Mouse (Mus musculus) midbrain, embryonic 10.5 days (tissue): ENCODE results near the gene Gli3. TPM values are rescaled to one million over a fixed set of nuclear protein-coding genes. Genes with fewer than 3 reads are reported as not detected.

Source experiments
- DNase-seq: peaks from one replicate; pipeline ENCODE4 v3.0.0-alpha.2; 2017; ENCODE audit warnings: low spot score
- H3K27ac ChIP-seq: fragments of 300-500 bp; sonication (generic); replicated peaks from 2 replicates; pipeline ENCODE4 v1.5.1; 2016; ENCODE audit warnings: mild to moderate bottlenecking
- H3K27me3 ChIP-seq: fragments of 300-500 bp; sonication (generic); 2 replicates; pipeline ENCODE4 v1.6.1; 2016; ENCODE audit warnings: low read depth, mild to moderate bottlenecking; ENCODE audit not compliant: poor library complexity, severe bottlenecking
- H3K36me3 ChIP-seq: fragments of 300-500 bp; sonication (generic); 2 replicates; pipeline ENCODE4 v1.6.1; 2016; ENCODE audit warnings: mild to moderate bottlenecking, moderate library complexity
- H3K4me1 ChIP-seq: fragments of 300-500 bp; sonication (generic); 2 replicates; pipeline ENCODE4 v1.6.1; 2016
- H3K4me3 ChIP-seq: fragments of 300-500 bp; sonication (generic); 2 replicates; pipeline ENCODE4 v1.5.1; 2016; ENCODE audit warnings: mild to moderate bottlenecking, moderate library complexity
- H3K9me3 ChIP-seq: fragments of 300-500 bp; sonication (generic); replicated peaks from 2 replicates; pipeline ENCODE4 v1.6.1; 2016; ENCODE audit warnings: mild to moderate bottlenecking
- WGBS: fragments of 180-500 bp; shearing (Covaris S2); methylation state at CpG from one replicate; pipeline ENCODE4 v1.1.7; 2016; 5-methylcytosine and 5-hydroxymethylcytosine counted together
- polyA plus RNA-seq: library from polyadenylated mRNA; unstranded; fragments of >200 nt; fragmentation: Nextera tagmentation; extraction: Ambion mirVana; gene quantifications from 2 replicates; pipeline ENCODE4 v1.2.1, GENCODE M21; 2016

The Gli3 gene
- polyA plus RNA-seq, 1 experiment from 2014 or later, result 33.5 TPM

GRCm38 (mm10) chr13:15624490-15625353 lies 161.7 kb downstream of the Gli3 start:
- peak overlapping the region; percentile 63 for H3K27ac ChIP-seq
- H3K4me1 ChIP-seq, result peaks cover 68% of the 10 kb centered on the region
- H3K4me3 ChIP-seq, result no peak overlapping the region
- peaks cover 83% of the 10 kb centered on the region for H3K27me3 ChIP-seq
- no peak for DNase-seq
- 14% methylated on average over 8 of the region's 8 CpGs for WGBS
- H3K36me3 ChIP-seq, result 0 out of 2 replicates have a peak, but pooled peaks cover 3% of the 10 kb centered on the region
- H3K9me3 ChIP-seq, result no peaks in the 10 kb centered on the region

- no peaks in the 10 kb centered on the region for H3K4me1 ChIP-seq
- H3K36me3 ChIP-seq, result peaks cover 48% of the 10 kb centered on the region
- peaks cover 8% of the 10 kb centered on the region; the same call in 1 of the 2 replicates for H3K27me3 ChIP-seq
- no peak overlapping the region for H3K27ac ChIP-seq
- H3K4me3 ChIP-seq, result no peak overlapping the region
- no peaks in the 10 kb centered on the region for H3K9me3 ChIP-seq
- WGBS, result 97% methylated on average over 1 of the region's 1 CpGs
- no peak for DNase-seq
Observed at GRCm38 (mm10) chr13:15641548-15641947, 178.5 kb downstream of the Gli3 start.

- Histone ChIP-seq H3K27ac (no peak overlapping the region), H3K4me1 (peaks cover 6% of the 10 kb centered on the region), H3K4me3 (no peak overlapping the region), H3K9me3 (no peaks in the 10 kb centered on the region), H3K36me3 (peaks cover 62% of the 10 kb centered on the region), H3K27me3 (no peaks in the 10 kb centered on the region)
- 93% methylated on average over 5 of the region's 5 CpGs for WGBS
- no peak for DNase-seq
Observed at GRCm38 (mm10) chr13:15660502-15660901, 197.5 kb downstream of the Gli3 start.

- no peak overlapping the region for H3K4me3 ChIP-seq
- H3K36me3 ChIP-seq, result peaks cover 73% of the 10 kb centered on the region
- H3K9me3 ChIP-seq, result no peaks in the 10 kb centered on the region
- DNase-seq, result no peak
- H3K27ac ChIP-seq, result no peak overlapping the region
- WGBS, result 69% methylated on average over 10 of the region's 10 CpGs
- no peaks in the 10 kb centered on the region for H3K27me3 ChIP-seq
- peaks cover 9% of the 10 kb centered on the region for H3K4me1 ChIP-seq
Observed at GRCm38 (mm10) chr13:15662375-15662774, 199.3 kb downstream of the Gli3 start.

- no peaks in the 10 kb centered on the region for H3K27me3 ChIP-seq
- H3K4me1 ChIP-seq, result peaks cover 9% of the 10 kb centered on the region
- 60% methylated on average over 7 of the region's 7 CpGs for WGBS
- no peaks in the 10 kb centered on the region for H3K9me3 ChIP-seq
- peaks cover 83% of the 10 kb centered on the region for H3K36me3 ChIP-seq
- DNase-seq, result no peak
- H3K27ac ChIP-seq, result no peak overlapping the region
- no peak overlapping the region for H3K4me3 ChIP-seq
Observed at GRCm38 (mm10) chr13:15664580-15665201, 201.7 kb downstream of the Gli3 start.

- no peak for DNase-seq
- Histone ChIP-seq H3K9me3 (no peaks in the 10 kb centered on the region), H3K4me1 (peaks cover 9% of the 10 kb centered on the region), H3K4me3 (no peak overlapping the region), H3K36me3 (peaks cover 80% of the 10 kb centered on the region), H3K27ac (no peak overlapping the region), H3K27me3 (no peaks in the 10 kb centered on the region)
- WGBS, result 92% methylated on average over 8 of the region's 8 CpGs
Observed at GRCm38 (mm10) chr13:15665514-15665913, 202.5 kb downstream of the Gli3 start.

- peaks cover 50% of the 10 kb centered on the region for H3K36me3 ChIP-seq
- peaks cover 4% of the 10 kb centered on the region; the same call in 1 of the 2 replicates for H3K4me1 ChIP-seq
- no peaks in the 10 kb centered on the region for H3K9me3 ChIP-seq
- DNase-seq, result no peak
- H3K27me3 ChIP-seq, result no peaks in the 10 kb centered on the region
- 86% methylated on average over 9 of the region's 9 CpGs for WGBS
- H3K27ac ChIP-seq, result no peak overlapping the region
- H3K4me3 ChIP-seq, result no peak overlapping the region
Observed at GRCm38 (mm10) chr13:15670144-15670961, 207.3 kb downstream of the Gli3 start.

- DNase-seq, result no peak
- H3K9me3 ChIP-seq, result no peaks in the 10 kb centered on the region
- H3K4me1 ChIP-seq, result no peaks in the 10 kb centered on the region
- peaks cover 45% of the 10 kb centered on the region for H3K36me3 ChIP-seq
- H3K27ac ChIP-seq, result no peak overlapping the region
- no peaks in the 10 kb centered on the region for H3K27me3 ChIP-seq
- 84% methylated on average over 4 of the region's 4 CpGs for WGBS
- no peak overlapping the region for H3K4me3 ChIP-seq
Observed at GRCm38 (mm10) chr13:15670962-15671313, 207.9 kb downstream of the Gli3 start.

- Histone ChIP-seq H3K27me3 (no peaks in the 10 kb centered on the region), H3K27ac (no peak overlapping the region), H3K36me3 (peaks cover 48% of the 10 kb centered on the region), H3K9me3 (no peaks in the 10 kb centered on the region), H3K4me1 (no peaks in the 10 kb centered on the region), H3K4me3 (no peak overlapping the region)
- DNase-seq, result no peak
Observed at GRCm38 (mm10) chr13:15675480-15675879, 212.4 kb downstream of the Gli3 start.

GRCm38 (mm10) chr13:15677106-15677760 lies 214.2 kb downstream of the Gli3 start:
- 94% methylated on average over 4 of the region's 4 CpGs for whole genome bisulfite sequencing
- Histone ChIP-seq H3K4me1 (no peaks in the 10 kb centered on the region), H3K36me3 (peaks cover 42% of the 10 kb centered on the region), H3K27ac (no peak overlapping the region), H3K9me3 (no peaks in the 10 kb centered on the region), H3K4me3 (no peak overlapping the region), H3K27me3 (no peaks in the 10 kb centered on the region)
- no peak for DNase-seq

- H3K9me3 ChIP-seq, result no peaks in the 10 kb centered on the region
- no peaks in the 10 kb centered on the region for H3K4me1 ChIP-seq
- no peak overlapping the region for H3K4me3 ChIP-seq
- peaks cover 39% of the 10 kb centered on the region for H3K36me3 ChIP-seq
- no peaks in the 10 kb centered on the region for H3K27me3 ChIP-seq
- 89% methylated on average over 1 of the region's 1 CpGs for WGBS
- no peak overlapping the region for H3K27ac ChIP-seq
- no peak for DNase-seq
Observed at GRCm38 (mm10) chr13:15681530-15681929, 218.5 kb downstream of the Gli3 start.

- Histone ChIP-seq H3K9me3 (no peaks in the 10 kb centered on the region), H3K27me3 (no peaks in the 10 kb centered on the region), H3K4me1 (no peaks in the 10 kb centered on the region), H3K4me3 (no peak overlapping the region), H3K36me3 (peaks cover 24% of the 10 kb centered on the region), H3K27ac (no peak overlapping the region)
- DNase-seq, result no peak
- WGBS, result 71% methylated on average over 1 of the region's 1 CpGs
Observed at GRCm38 (mm10) chr13:15683006-15683405, 220.0 kb downstream of the Gli3 start.
